15 mouse cellular contexts compared by ENCODE assay signal in the genomic region with DNA sequence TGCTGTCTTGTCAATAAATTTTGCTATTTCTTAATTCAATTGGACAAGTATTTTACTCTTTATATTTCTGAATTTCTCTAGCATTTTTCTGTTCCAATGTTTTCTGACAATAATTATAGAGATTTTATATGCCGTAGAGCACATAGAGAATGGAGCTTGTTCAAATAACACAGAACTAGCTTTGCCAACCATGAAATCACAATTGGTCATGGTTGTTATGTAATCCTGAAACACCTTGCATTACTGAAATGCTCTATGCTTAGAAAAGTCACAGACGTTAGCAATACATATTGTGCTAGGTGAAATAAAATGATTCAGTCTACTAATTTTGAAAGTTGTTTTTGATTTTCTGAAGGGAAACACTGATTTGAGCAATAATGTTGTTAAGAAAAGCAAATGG.
"Had no signal": no experiment of that assay in that cellular context is flagged by ENCODE, and none has a peak within 500 bp of the region (broad histone marks: within the 10 kb centered on the region; RNA-seq: fewer than 3 reads in every experiment).

No protein-coding gene starts in this region.

- H3K4me2 ChIP-seq: liver, embryonic 12.5 days; liver, embryonic 15.5 days; lung, embryonic 15.5 days had no signal

- H3K36me3 ChIP-seq: liver, embryonic 12.5 days; liver, embryonic 15.5 days; lung, embryonic 15.5 days had no signal

- H3K4me3 ChIP-seq: left cerebral cortex, adult 2 months; liver, embryonic 12.5 days; liver, embryonic 15.5 days; lung, embryonic 15.5 days; megakaryocyte, embryonic 14.5 days had no signal

- H3K4me1 ChIP-seq: liver, embryonic 12.5 days; liver, embryonic 15.5 days; lung, embryonic 15.5 days; megakaryocyte, embryonic 14.5 days had no signal

- H3K9ac ChIP-seq: liver, embryonic 12.5 days; liver, embryonic 15.5 days; lung, embryonic 15.5 days had no signal

- DNase-seq: kidney, adult 18-20 months; kidney, adult 9 months; kidney, postnatal 14 days; layer of hippocampus, postnatal 36 days; lung, adult 18-20 months; lung, postnatal 10 days; lung, postnatal 36 days; thymus, adult 18-20 months; thymus, postnatal 36 days had no signal

- H3K27me3 ChIP-seq: liver, embryonic 12.5 days; liver, embryonic 15.5 days; lung, embryonic 15.5 days; megakaryocyte, embryonic 14.5 days had no signal

- ATAC-seq: liver, embryonic 12.5 days; midbrain, embryonic 16.5 days had no signal

- H3K27ac ChIP-seq: left cerebral cortex, adult 2 months; liver, embryonic 12.5 days; liver, embryonic 15.5 days; lung, embryonic 15.5 days had no signal

- H3K9me3 ChIP-seq: liver, embryonic 12.5 days; liver, embryonic 15.5 days; lung, embryonic 15.5 days; megakaryocyte, embryonic 14.5 days had no signal
